In genomic region chr7:68264531-68264930, GRCm38 (mm10) we compare ENCODE assay signal across 10 mouse cellular contexts. TPM values are rescaled to one million over a fixed set of nuclear protein-coding genes. Genes with fewer than 3 reads are reported as not detected.
DNase-seq lines count a peak whose midpoint lies in the region; ATAC-seq and TF ChIP-seq lines count a peak whose summit lies in the region.
"Had no signal": no experiment of that assay in that cellular context is flagged by ENCODE, and none has a peak within 500 bp of the region (broad histone marks: within the 10 kb centered on the region; RNA-seq: fewer than 3 reads in every experiment).

No protein-coding gene starts in this region.

- H3K27me3 ChIP-seq in forebrain, embryonic 10.5 days (ENCODE audit: poor library complexity, severe bottlenecking): peaks cover 46% of the 10 kb centered on the region
- H3K27me3 ChIP-seq in liver, embryonic 14.5 days (ENCODE audit: control insufficient read depth, insufficient read depth, low read length): peaks cover 10% of the 10 kb centered on the region
- H3K27me3 ChIP-seq in neural tube, embryonic 12.5 days (replicated peaks): peaks cover 6% of the 10 kb centered on the region

- no peak overlapping the region for H3K9ac ChIP-seq in liver, embryonic 14.5 days (replicated peaks)
- H3K9ac ChIP-seq in neural tube, embryonic 12.5 days: no peak overlapping the region

- no peaks in the 10 kb centered on the region for H3K36me3 ChIP-seq in forebrain, embryonic 10.5 days (replicated peaks)
- H3K36me3 ChIP-seq in liver, embryonic 14.5 days (replicated peaks; ENCODE audit: control insufficient read depth, insufficient read depth, low read depth): no peaks in the 10 kb centered on the region
- H3K36me3 ChIP-seq in neural tube, embryonic 12.5 days: no peaks in the 10 kb centered on the region

- no peak for ATAC-seq in cerebellum, adult (ENCODE audit: insufficient number of reproducible peaks, low FRiP score, low TSS enrichment)
- no peak for ATAC-seq in liver, embryonic 14.5 days (ENCODE audit: insufficient read depth)
- ATAC-seq in neural tube, embryonic 12.5 days (ENCODE audit: low FRiP score, low read depth): no peak

- H3K9me3 ChIP-seq in forebrain, embryonic 10.5 days: no peaks in the 10 kb centered on the region
- no peaks in the 10 kb centered on the region for H3K9me3 ChIP-seq in liver, embryonic 14.5 days (ENCODE audit: control insufficient read depth, low read length)
- H3K9me3 ChIP-seq in neural tube, embryonic 12.5 days: no peaks in the 10 kb centered on the region

- peak overlapping the region; percentile 50 for H3K4me2 ChIP-seq in liver, embryonic 14.5 days (ENCODE audit: low read depth)
- peak overlapping the region; percentile 58 for H3K4me2 ChIP-seq in neural tube, embryonic 12.5 days (replicated peaks)

- peak overlapping the region; percentile 48 for H3K4me3 ChIP-seq in forebrain, embryonic 10.5 days
- no peak overlapping the region for H3K4me3 ChIP-seq in liver, embryonic 14.5 days (ENCODE audit: insufficient read depth in 1 of 2, low read depth in 2 of 2, low read length in 2 of 2)
- H3K4me3 ChIP-seq in neural tube, embryonic 12.5 days: no peak overlapping the region
- H3K4me3 ChIP-seq: erythroblast, embryonic 14.5 days had no signal

- H3K4me1 ChIP-seq in forebrain, embryonic 10.5 days: peaks cover 30% of the 10 kb centered on the region
- 0 out of 4 replicates have a peak, but pooled peaks cover 0 to 2% of the 10 kb centered on the region in 2 experiments for H3K4me1 ChIP-seq in liver, embryonic 14.5 days (replicated peaks; ENCODE audit: control insufficient read depth in 2 of 2, insufficient read depth in 2 of 2, low read length in 1 of 2)
- peaks cover 18% of the 10 kb centered on the region for H3K4me1 ChIP-seq in neural tube, embryonic 12.5 days

- H3K27ac ChIP-seq in forebrain, embryonic 10.5 days: no peak overlapping the region
- no peak overlapping the region for H3K27ac ChIP-seq in liver, embryonic 14.5 days
- no peak overlapping the region for H3K27ac ChIP-seq in neural tube, embryonic 12.5 days

- 22% methylated on average over 14 of the region's 14 CpGs for WGBS in forebrain, embryonic 10.5 days
- 14% methylated on average over 14 of the region's 14 CpGs for WGBS in liver, embryonic 14.5 days (ENCODE audit: insufficient replicate concordance)
- 13% methylated on average over 14 of the region's 14 CpGs for WGBS in neural tube, embryonic 12.5 days

- no peak for TF ChIP-seq CTCF in liver, embryonic 14.5 days (IDR thresholded peaks at IDR 0.05; ENCODE audit: low read depth)

- TF ChIP-seq EP300 in liver, embryonic 14.5 days (IDR thresholded peaks at IDR 0.05; ENCODE audit: low read depth): no peak

- DNase-seq in cerebellum, postnatal 14 days: peak; percentile 45 to 54
- peak; percentile 29 for DNase-seq in forebrain, embryonic 10.5 days (ENCODE audit: extremely low spot score, low spot score)
- peak; percentile 54 for DNase-seq in heart, postnatal 4 days
- DNase-seq in layer of hippocampus, adult 11-12 months (ENCODE audit: low spot score): peak; percentile 86
- DNase-seq in liver, embryonic 14.5 days (ENCODE audit: low read depth in 3 of 3, low spot score in 3 of 3): no peak
- peak; percentile 92 for DNase-seq in thymus, postnatal 14 days

RNA-seq across cellular contexts. Expression of gene Pgpep1l, which starts 0.5 kb away (rescaled TPM):
- polyA plus RNA-seq in forebrain, embryonic 10.5 days (2016; fragmentation: Nextera tagmentation; extraction: Ambion mirVana): 0.16 TPM in 1 of 2 replicates, not detected in the other
- not detected for total RNA-seq in heart, postnatal 4 days (2021)
- not detected in 2 replicates for polyA plus RNA-seq in liver, embryonic 14.5 days (2012; rRNA removed)
- not detected in 2 replicates for polyA plus RNA-seq in liver, embryonic 14.5 days (2014; fragmentation: Nextera tagmentation; extraction: Ambion mirVana)
- not detected in 2 replicates for polyA plus RNA-seq in neural tube, embryonic 12.5 days (2016; fragmentation: Nextera tagmentation; extraction: Ambion mirVana)
- polyA plus RNA-seq: C2C12; erythroblast, embryonic 14.5 days had no signal

RNA-seq across cellular contexts. Expression of gene Fam169b, which starts 9.1 kb away (rescaled TPM):
- 0.12 and 0.38 TPM in 2 replicates for polyA plus RNA-seq in forebrain, embryonic 10.5 days (2016; fragmentation: Nextera tagmentation; extraction: Ambion mirVana)
- under 1 TPM in 1 of 2 experiments, not detected in 1; 0.24 TPM for total RNA-seq in heart, postnatal 4 days (2021)
- polyA plus RNA-seq in liver, embryonic 14.5 days (2012; rRNA removed): 0.24 and 0.28 TPM in 2 replicates
- polyA plus RNA-seq in liver, embryonic 14.5 days (2014; fragmentation: Nextera tagmentation; extraction: Ambion mirVana): 0.21 and 0.30 TPM in 2 replicates
- polyA plus RNA-seq in neural tube, embryonic 12.5 days (2016; fragmentation: Nextera tagmentation; extraction: Ambion mirVana): 0.33 and 0.36 TPM in 2 replicates
- polyA plus RNA-seq: erythroblast, embryonic 14.5 days had no signal

Comparison
In these comparisons a context has a peak if more than half of its experiments do, and no peak if none do; other contexts are left out.
1. DNase-seq: peak in cerebellum, postnatal 14 days (2 of 2), forebrain, embryonic 10.5 days (single experiment), heart, postnatal 4 days (single experiment), layer of hippocampus, adult 11-12 months (single experiment) and thymus, postnatal 14 days (single experiment); none in liver, embryonic 14.5 days (0 of 3).